Mouse (Mus musculus): ENCODE data around the gene Xab2. TPM values are rescaled to one million over a fixed set of nuclear protein-coding genes. Genes with fewer than 3 reads are reported as not detected.

The Xab2 gene
- polyA plus RNA-seq (2017; shearing (Covaris generic)), result 100 to 1,000 TPM in 1 of 2 experiments, 10 to 100 TPM in 1; 87.5 to 131 TPM

DNA sequence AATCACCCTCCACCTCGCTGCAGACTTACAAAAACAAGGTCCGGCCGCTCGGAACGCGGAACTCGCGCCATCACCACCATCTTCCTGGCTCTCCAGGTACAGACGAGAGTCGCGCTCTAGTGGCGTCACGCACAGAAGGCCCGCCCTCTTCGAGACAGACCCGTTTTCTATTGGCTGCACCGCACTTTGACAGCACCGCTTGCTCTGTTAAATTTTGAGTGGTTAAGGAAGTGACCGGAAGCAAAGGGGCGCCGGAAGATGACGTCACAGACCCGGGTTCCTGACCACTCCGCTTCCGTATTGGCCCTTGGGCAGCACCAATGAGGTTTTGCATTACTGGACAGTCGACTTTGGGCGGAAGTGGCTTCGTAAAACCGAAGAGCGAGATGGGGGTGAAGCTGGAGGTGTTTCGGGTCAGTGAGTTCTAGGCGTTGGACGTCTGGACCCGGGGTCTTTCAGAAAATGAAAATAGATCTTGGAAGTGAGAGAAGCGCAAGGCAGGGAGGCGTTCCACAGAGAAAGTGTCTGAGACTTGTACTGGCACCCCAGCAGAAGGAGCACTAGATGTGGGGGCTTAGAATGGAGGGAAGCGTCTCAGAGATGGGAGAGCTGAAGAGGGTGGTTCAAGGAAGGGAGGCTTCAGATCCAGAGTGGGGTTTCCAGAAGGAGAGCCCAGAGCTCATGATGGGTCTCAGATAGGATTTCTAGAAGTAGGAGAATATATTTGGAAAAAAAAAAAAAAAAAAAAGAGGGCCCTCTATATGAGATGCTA, at the start of gene Xab2, which contains the start of gene Pet100:
Xab2 (minus strand) TSS at position 118 of the 772 bp plus-strand sequence.
Pet100 (plus strand) TSS at position 350 of the 772 bp plus-strand sequence.
- peak; percentile 95 for ATAC-seq

DNA sequence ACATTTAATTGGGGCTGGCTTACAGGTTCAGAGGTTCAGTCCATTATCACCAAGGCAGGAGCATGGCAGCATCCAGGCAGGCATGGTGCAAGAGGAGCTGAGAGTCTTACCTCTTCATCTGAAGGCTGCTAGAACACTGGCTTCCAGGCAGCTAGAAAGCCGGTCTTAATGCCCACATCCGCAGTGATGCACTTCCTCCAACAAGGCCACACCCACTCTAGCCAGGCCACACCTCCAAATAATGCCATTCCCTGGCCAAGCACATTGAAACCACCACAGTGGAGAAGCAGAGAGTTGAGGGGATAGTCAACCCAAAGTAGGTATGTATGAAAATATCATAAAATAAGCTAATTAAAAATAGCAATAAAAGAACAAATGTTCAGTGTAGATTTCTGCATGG, 49.3 kb upstream of the Xab2 start:
- ATAC-seq, result peak; percentile 41

- ATAC-seq, result no peak
Observed at GRCm38 (mm10) chr8:3665507-3665906, 44.4 kb upstream of the Xab2 start, which contains the start of gene Mcemp1. Mcemp1 (plus strand) TSS chr8:3665754.

DNA sequence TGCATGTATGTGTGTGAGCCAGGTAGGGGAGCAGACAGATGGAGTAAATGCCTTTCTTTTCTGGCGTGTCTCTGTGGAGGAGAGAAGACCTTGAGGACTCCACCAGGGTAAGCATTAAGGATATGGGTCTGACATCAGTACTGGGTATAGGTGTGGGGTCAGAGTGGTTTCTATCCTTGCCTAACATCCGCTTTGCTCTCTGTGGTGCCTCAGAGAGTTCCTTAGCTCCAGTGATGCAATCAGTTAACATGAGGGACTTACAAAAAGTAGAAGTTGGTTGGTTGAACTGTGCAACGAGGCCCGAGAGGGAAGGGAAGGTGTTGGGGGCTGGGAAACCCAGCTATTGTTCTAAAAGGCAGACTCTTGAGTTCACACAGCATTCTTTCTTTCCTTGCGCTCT, 43.3 kb upstream of the Xab2 start:
- ATAC-seq, result no peak

GRCm38 (mm10) chr8:3660889-3661288, 39.8 kb upstream of the Xab2 start:
- ATAC-seq, result no peak

GRCm38 (mm10) chr8:3656725-3657381, 35.7 kb upstream of the Xab2 start:
- no peak for ATAC-seq

DNA sequence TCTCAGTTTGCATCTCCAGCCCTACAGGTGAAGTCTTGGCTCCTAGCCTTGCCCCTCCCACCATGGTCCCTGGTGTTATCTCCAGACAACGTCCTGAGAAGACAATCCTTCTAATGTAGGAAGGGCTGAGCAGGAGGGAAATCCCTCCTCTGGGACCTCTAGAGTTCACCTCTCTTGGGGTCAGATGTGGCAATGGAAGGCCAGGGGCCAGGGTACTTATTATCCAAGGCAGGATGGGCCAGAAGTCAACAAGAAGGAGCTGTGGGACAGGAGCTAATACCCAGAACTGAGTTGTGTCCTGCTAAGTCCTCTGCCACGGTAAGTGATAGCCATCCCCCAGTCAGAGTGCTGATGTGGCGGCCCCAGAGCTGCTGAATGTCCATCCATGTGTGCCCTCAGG, 34.4 kb upstream of the Xab2 start, which contains the start of gene Retn:
Retn (plus strand) TSS at position 245 of the 400 bp plus-strand sequence.
- ATAC-seq, result no peak

DNA sequence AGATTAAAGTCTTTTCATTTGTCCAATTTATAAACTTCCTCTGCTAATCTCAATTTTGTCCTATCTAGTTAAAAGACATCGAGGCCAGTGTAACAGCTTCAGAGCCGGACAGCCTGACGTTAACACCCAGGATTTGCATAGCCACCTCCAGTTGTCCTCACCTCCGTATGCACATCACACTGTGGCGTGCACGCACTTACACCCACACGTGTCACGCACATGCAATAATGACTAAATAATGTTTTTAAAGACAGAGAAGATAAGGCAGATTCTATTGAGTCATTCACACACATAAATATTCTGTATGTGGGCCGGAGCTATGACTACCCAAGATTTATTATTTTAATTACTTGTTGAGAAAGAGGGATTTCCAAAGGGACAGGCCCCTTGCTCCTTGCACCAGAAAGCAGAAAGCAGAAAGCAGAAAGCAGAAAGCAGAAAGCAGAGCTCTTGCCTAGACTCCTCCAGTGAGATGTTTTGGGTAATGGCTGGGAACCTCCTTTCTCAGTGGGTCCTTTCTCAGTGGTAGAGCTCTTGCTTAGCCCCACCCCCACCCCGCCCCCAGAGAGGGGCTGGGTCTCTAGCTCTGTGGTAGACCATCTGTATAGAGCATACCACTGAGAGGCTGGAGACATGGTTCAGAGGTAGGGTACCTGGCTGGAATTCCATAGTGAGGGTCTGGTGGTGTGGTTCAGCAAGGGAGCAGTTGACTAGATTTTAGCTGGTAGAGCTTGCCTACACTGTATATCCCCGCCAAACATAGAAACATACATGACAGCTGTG, 33.8 kb upstream of the Xab2 start:
- ATAC-seq, result no peak

DNA sequence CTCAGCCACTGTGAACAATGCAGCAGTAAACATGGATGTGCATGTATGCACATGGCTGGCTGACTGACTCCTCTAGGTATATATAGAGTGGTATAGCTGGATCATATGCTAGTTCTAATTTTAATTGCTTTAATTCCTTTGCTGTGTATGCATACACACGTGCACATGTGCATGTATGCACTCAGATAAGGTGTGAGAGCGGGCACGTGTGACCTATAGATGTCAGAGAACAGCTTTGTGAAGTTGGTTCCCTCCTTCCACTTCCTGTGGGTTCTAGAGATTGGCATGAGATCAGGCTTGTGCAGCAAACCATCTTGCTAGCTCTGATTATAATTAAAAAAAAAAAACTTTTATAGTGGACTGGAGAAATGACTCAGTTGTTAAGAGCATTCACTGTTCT, 31.7 kb upstream of the Xab2 start:
- no peak for ATAC-seq

- ATAC-seq, result no peak
Observed at GRCm38 (mm10) chr8:3648990-3649389, 27.9 kb upstream of the Xab2 start.

DNA sequence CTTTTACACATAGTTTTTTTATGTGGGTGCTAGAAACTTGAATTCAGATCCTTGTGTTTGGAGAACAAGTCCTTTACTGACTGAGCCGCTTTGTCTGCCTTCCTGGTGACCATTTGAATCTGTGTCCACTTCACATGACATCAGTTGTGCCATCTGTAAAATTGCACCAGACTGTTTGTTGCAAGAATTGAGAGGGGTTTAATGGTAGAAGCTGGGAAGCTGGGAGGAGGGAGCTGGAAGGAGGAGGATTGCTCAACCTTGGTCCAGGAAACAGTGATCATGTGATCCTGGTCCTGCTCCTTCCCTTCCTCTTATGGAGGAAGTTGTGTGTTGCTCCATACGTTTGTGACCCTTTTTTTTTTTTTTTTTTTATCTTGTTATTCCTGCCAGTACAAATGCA, 27.2 kb upstream of the Xab2 start:
- no peak for ATAC-seq

GRCm38 (mm10) chr8:3647561-3647960, 26.4 kb upstream of the Xab2 start:
- no peak for ATAC-seq

GRCm38 (mm10) chr8:3646824-3647531, 25.9 kb upstream of the Xab2 start:
- no peak for ATAC-seq

DNA sequence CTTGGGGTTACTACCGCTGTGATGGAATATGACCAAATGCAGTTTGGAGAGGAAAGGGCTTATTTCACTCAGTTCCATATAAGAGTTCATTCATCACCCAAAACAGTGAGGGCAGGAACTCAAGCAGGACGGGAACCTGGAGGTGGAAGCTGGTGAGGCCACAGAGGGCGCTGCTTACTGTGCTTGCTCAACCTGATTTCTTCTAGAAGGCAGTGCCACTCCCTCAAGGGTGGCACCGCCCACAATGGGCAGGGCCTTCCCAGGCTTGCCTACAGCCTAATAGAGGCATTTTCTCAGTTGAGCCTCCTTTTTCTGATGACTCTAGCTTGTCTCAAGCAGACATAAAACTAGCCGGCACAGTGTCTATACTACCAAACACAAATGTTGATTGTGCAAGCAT, 24.7 kb upstream of the Xab2 start:
- ATAC-seq, result peak; percentile 79

DNA sequence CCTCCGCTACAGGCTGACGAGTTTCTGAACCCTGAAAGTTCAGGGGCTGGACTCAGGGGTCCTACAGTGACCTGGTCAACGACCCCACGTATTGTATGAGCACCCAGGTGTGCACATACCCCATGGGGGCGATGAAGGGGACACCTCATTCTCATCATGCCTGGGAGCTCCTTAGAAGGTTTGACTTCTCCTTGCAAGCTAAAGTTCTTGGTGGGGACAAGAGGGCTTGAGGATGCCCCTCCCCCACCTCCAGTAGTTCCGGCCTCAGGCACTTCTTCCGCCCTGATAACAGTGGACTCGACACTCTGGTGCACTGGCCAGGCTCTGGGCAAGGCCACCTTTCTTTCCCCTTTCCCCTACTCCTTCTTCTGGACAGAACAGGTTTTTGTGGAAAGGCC, 10.4 kb upstream of the Xab2 start:
- ATAC-seq, result no peak

DNA sequence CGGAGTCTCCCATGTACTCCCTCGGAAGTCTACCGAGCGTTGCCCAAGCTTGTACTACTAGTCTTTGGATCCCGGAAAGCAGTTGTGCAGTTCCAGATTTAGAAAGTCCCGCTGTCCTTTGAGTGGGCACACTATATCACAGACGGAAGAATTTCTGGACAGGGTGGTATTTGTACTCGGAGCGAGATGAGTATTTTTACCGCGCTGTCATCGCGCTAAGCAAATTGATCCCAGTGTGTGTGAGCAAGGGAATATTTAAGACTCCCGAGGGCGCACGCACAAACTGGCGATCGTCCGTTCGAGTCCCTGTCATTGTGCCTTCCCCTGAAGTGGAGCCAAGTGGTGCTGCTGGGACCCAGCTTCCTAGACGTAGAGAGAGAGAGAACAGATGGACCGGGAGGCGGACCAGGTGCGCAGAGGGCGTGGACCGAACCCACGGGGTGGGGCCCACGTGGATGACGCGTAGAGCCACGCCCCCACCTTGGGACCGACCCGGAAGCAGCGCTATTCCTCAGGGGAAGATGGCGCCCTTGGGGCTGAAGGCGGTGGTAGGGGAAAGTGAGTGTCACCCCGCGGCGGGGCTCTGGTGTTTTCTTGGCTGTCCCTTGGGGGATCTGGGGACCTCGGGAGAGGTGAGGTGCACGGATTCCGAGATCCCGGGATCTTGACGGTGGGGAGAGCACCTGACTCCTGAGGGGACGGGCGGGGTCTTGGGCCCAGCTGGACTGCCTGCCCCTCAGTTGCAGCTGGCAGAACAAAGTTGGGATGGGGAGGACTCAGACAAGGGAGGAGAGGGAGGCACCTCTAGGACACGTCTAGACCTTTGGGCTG, 9.7 kb upstream of the Xab2 start, which contains the start of gene Stxbp2:
Stxbp2 (plus strand) TSS at position 309 of the 831 bp plus-strand sequence.
- peak; percentile 98 for ATAC-seq

DNA sequence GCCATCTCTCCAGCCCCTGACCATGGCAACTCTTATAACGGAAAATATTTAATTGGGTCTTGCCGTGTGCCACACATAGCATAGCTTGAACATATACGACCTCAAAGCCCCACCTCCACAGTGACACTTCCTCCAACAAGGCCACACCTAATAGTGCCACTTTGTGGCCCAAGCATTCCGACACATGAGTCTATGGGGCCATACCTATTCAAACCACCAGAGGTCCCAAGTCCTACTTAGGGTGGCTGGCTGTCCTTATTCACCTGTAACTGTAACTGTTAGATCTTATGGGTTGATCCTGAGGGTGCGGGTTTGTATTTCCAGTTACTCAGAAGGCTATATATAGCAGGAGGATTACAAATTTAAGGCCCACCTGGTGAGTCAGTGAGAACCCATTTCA, 6.9 kb upstream of the Xab2 start:
- peak; percentile 24 for ATAC-seq

GRCm38 (mm10) chr8:3626971-3627370, 5.9 kb upstream of the Xab2 start:
- ATAC-seq, result no peak

DNA sequence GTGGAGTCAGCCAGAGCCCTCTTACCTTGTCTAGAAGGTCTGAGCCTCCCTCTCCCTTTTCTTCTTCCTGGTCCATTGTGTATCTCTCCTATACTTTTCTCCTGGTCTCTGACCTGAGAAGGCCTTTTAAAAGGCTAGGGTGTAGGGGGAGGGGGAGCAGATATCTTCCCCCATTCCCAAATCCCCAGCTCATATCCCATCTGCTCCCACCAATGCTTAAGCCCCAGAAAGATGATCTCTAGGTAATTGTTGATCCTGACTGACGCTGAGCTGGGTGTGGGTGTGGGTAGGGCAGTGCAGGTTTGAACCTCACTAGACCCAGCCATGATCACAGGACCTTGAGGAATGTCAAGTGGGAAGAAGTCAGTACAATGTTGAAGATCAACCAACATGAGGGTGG, 4.3 kb upstream of the Xab2 start, which contains the start of gene Pcp2:
Pcp2 (minus strand) TSS at position 101 of the 400 bp plus-strand sequence.
- ATAC-seq, result no peak

- ATAC-seq, result no peak
Observed at GRCm38 (mm10) chr8:3622119-3622518, 1.0 kb upstream of the Xab2 start.

GRCm38 (mm10) chr8:3609816-3610150, 11.3 kb downstream of the Xab2 start:
- ATAC-seq, result no peak
